Mouse (Mus musculus): Measurements from ENCODE around the gene 4931406C07Rik. TPM values are rescaled to one million over a fixed set of nuclear protein-coding genes. Genes with fewer than 3 reads are reported as not detected.
"Not testable (repeated sequence)": the region's sequence is repeated elsewhere in the genome, so short reads cannot be mapped to it uniquely, and the experiment has no call there.

4931406C07Rik gene
- polyA plus RNA-seq, 1 experiment from 2014 or later: 10.8 TPM

DNA sequence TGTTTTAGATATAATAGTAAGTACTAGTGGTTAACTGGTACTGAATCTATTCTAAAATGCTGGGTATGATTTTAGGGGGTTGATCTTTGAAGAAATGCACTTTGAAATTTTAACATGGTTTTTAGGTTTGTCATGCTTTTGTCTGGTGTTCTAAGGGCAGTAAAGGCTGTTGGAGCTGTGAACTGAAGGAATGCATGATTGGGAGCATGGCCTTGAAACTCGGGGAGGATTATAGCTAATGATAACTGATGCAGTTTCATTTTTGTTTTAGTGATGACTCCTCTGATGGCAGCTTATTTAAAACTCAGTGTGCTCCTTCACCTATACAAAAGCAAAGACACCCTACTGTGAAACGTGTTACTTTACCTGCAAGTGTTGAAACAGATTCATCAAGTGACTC lies 2.0 kb upstream of the 4931406C07Rik start:
- H3K27ac ChIP-seq: no peak overlapping the region
- peak overlapping the region; percentile 79 for H3K4me2 ChIP-seq (replicated peaks)
- H3K36me3 ChIP-seq: peaks cover 43% of the 10 kb centered on the region

DNA sequence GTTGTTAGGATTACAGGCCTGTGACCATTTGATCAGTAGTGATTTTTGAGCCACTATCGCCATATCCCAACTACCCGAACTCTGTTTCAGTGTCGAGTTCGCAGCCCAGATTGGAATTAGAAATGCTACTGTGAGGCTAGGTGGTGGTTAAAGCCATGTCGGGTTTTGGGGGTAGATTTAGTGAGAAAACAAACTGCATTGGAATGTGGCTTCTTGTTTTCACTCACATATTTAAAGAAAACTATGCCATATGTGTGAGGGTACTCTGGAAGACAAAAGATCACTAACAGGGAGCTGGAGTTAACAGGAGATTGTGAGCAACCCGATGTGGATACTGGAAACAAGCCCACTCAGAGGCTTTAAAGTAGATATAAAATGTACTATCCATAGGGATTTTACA lies 1.0 kb upstream of the 4931406C07Rik start:
- Histone ChIP-seq H3K9me3 (no peaks in the 10 kb centered on the region), H3K4me2 (replicated peaks) (peak overlapping the region; percentile 79), H3K27me3 (no peaks in the 10 kb centered on the region), H3K36me3 (peaks cover 36% of the 10 kb centered on the region), H3K9ac (peak overlapping the region; percentile 95), H3K4me1 (peaks cover 20% of the 10 kb centered on the region), H3K4me3 (peak overlapping the region; percentile 80), H3K27ac (no peak overlapping the region)
- WGBS: 6% methylated on average over 6 of the region's 6 CpGs
- ATAC-seq (ENCODE audit: insufficient number of reproducible peaks, insufficient read depth, low FRiP score, low TSS enrichment): no peak

More for the DNA sequence above, 2.0 kb upstream of the 4931406C07Rik start:
- Histone ChIP-seq H3K9me3 (no peaks in the 10 kb centered on the region), H3K4me3 (no peak overlapping the region), H3K4me1 (peaks cover 20% of the 10 kb centered on the region), H3K27me3 (no peaks in the 10 kb centered on the region), H3K9ac (no peak overlapping the region)
- WGBS: 52% methylated on average over 2 of the region's 2 CpGs
- no peak for ATAC-seq (ENCODE audit: insufficient number of reproducible peaks, insufficient read depth, low FRiP score, low TSS enrichment)

DNA sequence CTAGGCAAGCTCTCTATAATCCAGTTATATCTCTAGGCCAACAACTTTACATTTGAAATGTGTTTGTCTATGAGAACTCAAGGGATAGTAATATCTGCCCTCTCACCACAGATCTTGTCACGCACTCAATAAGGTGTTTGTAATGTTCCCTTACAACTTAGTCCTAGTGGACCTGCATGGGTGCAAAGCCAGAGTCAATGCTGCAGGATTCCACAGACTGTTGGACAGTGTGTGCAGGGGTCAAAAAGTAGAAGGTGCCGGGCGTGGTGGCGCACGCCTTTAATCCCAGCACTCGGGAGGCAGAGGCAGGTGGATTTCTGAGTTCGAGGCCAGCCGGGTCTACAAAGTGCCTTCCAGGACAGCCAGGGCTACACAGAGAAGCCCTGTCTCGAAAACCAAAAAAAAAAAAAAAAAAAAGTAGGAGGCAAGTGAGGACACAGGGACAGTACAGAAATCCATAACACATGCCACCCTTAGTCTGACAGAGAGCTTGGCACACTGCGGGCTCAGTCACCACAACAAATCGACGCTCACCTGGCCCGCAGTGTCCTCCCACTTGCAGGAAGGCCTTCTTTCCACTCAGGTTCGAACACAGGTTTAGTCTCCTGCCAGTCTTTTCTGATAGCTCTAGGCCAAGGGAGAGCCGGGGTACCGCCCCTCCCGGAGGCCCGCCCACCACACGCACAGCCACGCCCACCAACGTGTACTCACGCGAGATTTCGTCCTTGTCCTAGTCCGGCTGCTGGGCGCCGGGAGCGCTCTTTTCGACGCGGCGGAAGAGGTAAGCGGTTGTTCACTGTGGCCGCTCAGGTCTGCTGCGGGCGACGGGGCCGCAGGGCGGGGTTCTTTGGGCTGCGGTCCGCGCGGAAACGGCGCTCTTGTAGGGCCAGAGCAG lies 498 bp downstream of the 4931406C07Rik start, which contains the start of gene Taf1d:
Gene Taf1d (plus strand): TSS at position 712 of the 895 bp plus-strand sequence.
- Histone ChIP-seq H3K4me2 (replicated peaks) (peak within 1 kb of the TSS; percentile 79), H3K9ac (peak within 1 kb of the TSS; percentile 95), H3K27ac (peak within 1 kb of the TSS; percentile 93), H3K27me3 (no peaks in the 10 kb centered on the region), H3K4me1 (peaks cover 20% of the 10 kb centered on the region), H3K4me3 (peak within 1 kb of the TSS; percentile 80), H3K9me3 (no peaks in the 10 kb centered on the region), H3K36me3 (peaks cover 24% of the 10 kb centered on the region)
- 13% methylated on average over 45 of the region's 45 CpGs for WGBS
- ATAC-seq (ENCODE audit: insufficient number of reproducible peaks, insufficient read depth, low FRiP score, low TSS enrichment): peak; percentile 87

GRCm38 (mm10) chr9:15302881-15303280 lies 3.4 kb downstream of the 4931406C07Rik start:
- no peak overlapping the region for H3K27ac ChIP-seq
- H3K9ac ChIP-seq: no peak overlapping the region
- no peak overlapping the region for H3K4me3 ChIP-seq
- H3K4me2 ChIP-seq (replicated peaks): no peak overlapping the region
- no peaks in the 10 kb centered on the region for H3K36me3 ChIP-seq
- ATAC-seq (ENCODE audit: insufficient number of reproducible peaks, insufficient read depth, low FRiP score, low TSS enrichment): no peak
- H3K9me3 ChIP-seq: no peaks in the 10 kb centered on the region
- WGBS: 63% methylated on average over 2 of the region's 2 CpGs
- H3K27me3 ChIP-seq: no peaks in the 10 kb centered on the region
- peaks cover 10% of the 10 kb centered on the region for H3K4me1 ChIP-seq

DNA sequence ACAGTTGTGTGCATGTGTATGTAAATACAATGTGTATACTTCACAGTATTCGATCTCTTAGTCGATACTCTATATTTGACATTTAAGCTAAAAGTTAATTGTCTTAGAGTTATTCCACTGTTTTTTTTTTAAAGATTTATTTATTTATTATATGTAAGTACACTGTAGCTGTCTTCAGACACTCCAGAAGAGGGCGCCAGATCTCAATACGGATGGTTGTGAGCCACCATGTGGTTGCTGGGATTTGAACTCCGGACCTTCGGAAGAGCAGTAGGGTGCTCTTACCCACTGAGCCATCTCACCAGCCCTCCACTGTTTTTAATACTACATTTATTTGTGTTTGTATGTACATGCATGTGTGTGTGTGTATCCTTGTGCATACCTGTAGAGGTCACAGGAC lies 4.2 kb downstream of the 4931406C07Rik start:
- H3K4me2 ChIP-seq (replicated peaks); H3K27ac ChIP-seq; H3K36me3 ChIP-seq; ATAC-seq (ENCODE audit: insufficient number of reproducible peaks, insufficient read depth, low FRiP score, low TSS enrichment); H3K27me3 ChIP-seq; H3K9me3 ChIP-seq; H3K4me3 ChIP-seq; H3K4me1 ChIP-seq; H3K9ac ChIP-seq: not testable (repeated sequence)
- 78% methylated on average over 6 of the region's 6 CpGs for WGBS

GRCm38 (mm10) chr9:15301399-15301798 lies 4.8 kb downstream of the 4931406C07Rik start:
- H3K36me3 ChIP-seq: no peaks in the 10 kb centered on the region
- no peaks in the 10 kb centered on the region for H3K27me3 ChIP-seq
- peak overlapping the region; percentile 30 for H3K27ac ChIP-seq
- WGBS: 15% methylated on average over 6 of the region's 6 CpGs
- H3K4me2 ChIP-seq (replicated peaks): no peak overlapping the region
- no peak overlapping the region for H3K4me3 ChIP-seq
- H3K9ac ChIP-seq: no peak overlapping the region
- no peak for ATAC-seq (ENCODE audit: insufficient number of reproducible peaks, insufficient read depth, low FRiP score, low TSS enrichment)
- no peaks in the 10 kb centered on the region for H3K9me3 ChIP-seq
- H3K4me1 ChIP-seq: no peaks in the 10 kb centered on the region

- H3K27ac ChIP-seq: no peak overlapping the region
- no peak overlapping the region for H3K9ac ChIP-seq
- H3K4me3 ChIP-seq: no peak overlapping the region
- ATAC-seq (ENCODE audit: insufficient number of reproducible peaks, insufficient read depth, low FRiP score, low TSS enrichment): no peak
- H3K4me1 ChIP-seq: no peaks in the 10 kb centered on the region
- H3K27me3 ChIP-seq: no peaks in the 10 kb centered on the region
- no peaks in the 10 kb centered on the region for H3K36me3 ChIP-seq
- WGBS: 79% methylated on average over 5 of the region's 5 CpGs
- H3K4me2 ChIP-seq (replicated peaks): no peak overlapping the region
- no peaks in the 10 kb centered on the region for H3K9me3 ChIP-seq
These were observed 6.2 kb downstream of the 4931406C07Rik start for GRCm38 (mm10) chr9:15300056-15300455.

DNA sequence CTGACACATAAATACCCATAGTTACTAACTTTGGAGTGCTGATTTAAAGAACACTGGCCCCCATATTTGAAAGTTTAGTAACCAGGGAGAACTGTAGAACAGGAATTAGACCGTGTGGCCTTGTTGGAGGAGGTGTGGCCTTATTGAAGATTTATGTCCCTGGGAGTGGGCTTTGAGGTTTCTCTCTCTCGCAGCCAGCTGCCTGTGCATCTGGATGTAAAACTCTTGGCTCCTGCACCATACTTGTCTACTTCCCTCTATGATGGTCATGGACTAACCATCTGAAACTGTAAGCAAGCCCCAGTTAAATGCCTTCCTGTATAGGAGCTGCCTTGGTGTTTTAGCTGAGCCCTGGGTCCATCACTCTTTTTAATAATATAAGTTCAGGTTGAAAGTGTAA lies 7.8 kb downstream of the 4931406C07Rik start:
- no peak overlapping the region for H3K9ac ChIP-seq
- no peak overlapping the region for H3K27ac ChIP-seq
- H3K4me3 ChIP-seq: no peak overlapping the region
- no peak overlapping the region for H3K4me2 ChIP-seq (replicated peaks)
- no peaks in the 10 kb centered on the region for H3K4me1 ChIP-seq
- no peaks in the 10 kb centered on the region for H3K27me3 ChIP-seq
- no peaks in the 10 kb centered on the region for H3K9me3 ChIP-seq
- ATAC-seq (ENCODE audit: insufficient number of reproducible peaks, insufficient read depth, low FRiP score, low TSS enrichment): no peak
- peaks cover 3% of the 10 kb centered on the region; the same call in 1 of the 2 replicates for H3K36me3 ChIP-seq
- WGBS: 61% methylated on average over 2 of the region's 2 CpGs

- no peak overlapping the region for H3K27ac ChIP-seq
- ATAC-seq (ENCODE audit: insufficient number of reproducible peaks, insufficient read depth, low FRiP score, low TSS enrichment): no peak
- H3K4me2 ChIP-seq (replicated peaks): no peak overlapping the region
- peaks cover 3% of the 10 kb centered on the region; the same call in 1 of the 2 replicates for H3K36me3 ChIP-seq
- H3K4me1 ChIP-seq: no peaks in the 10 kb centered on the region
- H3K9me3 ChIP-seq: no peaks in the 10 kb centered on the region
- H3K4me3 ChIP-seq: no peak overlapping the region
- WGBS: 89% methylated on average over 7 of the region's 7 CpGs
- no peak overlapping the region for H3K9ac ChIP-seq
- no peaks in the 10 kb centered on the region for H3K27me3 ChIP-seq
These were observed 9.1 kb downstream of the 4931406C07Rik start for GRCm38 (mm10) chr9:15297112-15297511.

- H3K4me2 ChIP-seq (replicated peaks): no peak overlapping the region
- no peaks in the 10 kb centered on the region for H3K4me1 ChIP-seq
- no peak overlapping the region for H3K9ac ChIP-seq
- no peaks in the 10 kb centered on the region for H3K9me3 ChIP-seq
- no peak overlapping the region for H3K27ac ChIP-seq
- H3K4me3 ChIP-seq: no peak overlapping the region
- no peak for ATAC-seq (ENCODE audit: insufficient number of reproducible peaks, insufficient read depth, low FRiP score, low TSS enrichment)
- H3K27me3 ChIP-seq: no peaks in the 10 kb centered on the region
- H3K36me3 ChIP-seq: peaks cover 9% of the 10 kb centered on the region; the same call in 1 of the 2 replicates
- 85% methylated on average over 6 of the region's 6 CpGs for WGBS
These were observed 17.0 kb downstream of the 4931406C07Rik start for GRCm38 (mm10) chr9:15289251-15289650.

DNA sequence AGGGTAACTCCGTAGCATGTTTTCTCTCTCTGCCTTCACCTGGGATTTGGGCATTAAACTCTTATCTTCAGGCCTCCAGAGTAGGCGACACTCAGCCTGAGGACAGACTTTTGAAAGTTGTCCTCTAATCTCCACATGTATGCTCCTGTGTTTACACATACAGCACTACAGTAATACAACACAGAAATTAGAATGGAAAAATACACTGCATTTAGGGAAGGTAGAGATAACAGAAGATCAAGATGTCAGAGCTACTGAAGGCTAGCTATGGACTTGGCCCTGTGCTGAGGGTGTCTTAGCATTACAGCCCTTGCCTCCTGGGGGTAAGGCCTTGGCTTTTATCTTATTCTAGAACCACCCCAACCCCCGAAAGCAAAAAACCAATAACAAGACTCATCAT lies 17.8 kb downstream of the 4931406C07Rik start:
- Histone ChIP-seq H3K4me2 (replicated peaks) (no peak overlapping the region), H3K9ac (no peak overlapping the region), H3K27me3 (no peaks in the 10 kb centered on the region), H3K4me3 (no peak overlapping the region), H3K4me1 (no peaks in the 10 kb centered on the region), H3K36me3 (0 out of 2 replicates have a peak, but pooled peaks cover 5% of the 10 kb centered on the region), H3K27ac (no peak overlapping the region), H3K9me3 (no peaks in the 10 kb centered on the region)
- 92% methylated on average over 3 of the region's 3 CpGs for WGBS
- no peak for ATAC-seq (ENCODE audit: insufficient number of reproducible peaks, insufficient read depth, low FRiP score, low TSS enrichment)

- Histone ChIP-seq H3K4me2 (replicated peaks) (no peak overlapping the region), H3K36me3 (0 out of 2 replicates have a peak, but pooled peaks cover 5% of the 10 kb centered on the region), H3K27ac (no peak overlapping the region), H3K4me3 (no peak overlapping the region), H3K9me3 (no peaks in the 10 kb centered on the region), H3K4me1 (no peaks in the 10 kb centered on the region), H3K27me3 (no peaks in the 10 kb centered on the region), H3K9ac (no peak overlapping the region)
- 54% methylated on average over 6 of the region's 6 CpGs for WGBS
- ATAC-seq (ENCODE audit: insufficient number of reproducible peaks, insufficient read depth, low FRiP score, low TSS enrichment): no peak
These were observed 18.4 kb downstream of the 4931406C07Rik start for GRCm38 (mm10) chr9:15287846-15288245.

Measured in embryonic facial prominence, embryonic 12.5 days (tissue).